Mouse (Mus musculus) right cerebral cortex, adult 2 months (tissue): ENCODE measurements at regions not wholly inside any gene's neighbourhood (a gene's known extent, or its start where the extent isn't known, plus 50 kb on each side); places are given as distances from the start of the nearest gene placed in this dataset.
"Not testable (repeated sequence)": the region's sequence is repeated elsewhere in the genome, so short reads cannot be mapped to it uniquely, and the experiment has no call there.

Experiments used
- DNase-seq, 2 experiments: peaks; one replicate each; pipeline ENCODE4 v3.0.0; 2021 to 2022; ENCODE audit warnings: low spot score in 2 of 2

- no peak for DNase-seq
Observed at GRCm38 (mm10) chr4:67141896-67142295, 314.5 kb downstream of the Tlr4 start.

- DNase-seq: no peak
Observed at GRCm38 (mm10) chr4:67148521-67148920, 321.1 kb downstream of the Tlr4 start.

GRCm38 (mm10) chr4:67162673-67163072, 335.3 kb downstream of the Tlr4 start:
- peak in 1 of 2 experiments; percentile 5 for DNase-seq

- no peak for DNase-seq
Observed at GRCm38 (mm10) chr4:67167720-67168119, 340.3 kb downstream of the Tlr4 start.

GRCm38 (mm10) chr4:67187725-67188510, 360.5 kb downstream of the Tlr4 start:
- DNase-seq: no peak

- DNase-seq: no peak
Observed at GRCm38 (mm10) chr4:67190536-67190935, 363.2 kb downstream of the Tlr4 start.

- DNase-seq: no peak
Observed at GRCm38 (mm10) chr4:67194425-67194824, 367.0 kb downstream of the Tlr4 start.

GRCm38 (mm10) chr4:67196907-67197306, 369.5 kb downstream of the Tlr4 start:
- no peak for DNase-seq

- DNase-seq: peak in 1 of 2 experiments; percentile 45
Observed at GRCm38 (mm10) chr4:67208406-67208805, 381.0 kb downstream of the Tlr4 start.

- DNase-seq: no peak
Observed at GRCm38 (mm10) chr4:67213363-67213762, 386.0 kb downstream of the Tlr4 start.

GRCm38 (mm10) chr4:67224533-67224932, 397.1 kb downstream of the Tlr4 start:
- no peak for DNase-seq

GRCm38 (mm10) chr4:67229214-67229613, 401.8 kb downstream of the Tlr4 start:
- no peak for DNase-seq

- no peak for DNase-seq
Observed at GRCm38 (mm10) chr4:67273553-67273952, 446.2 kb downstream of the Tlr4 start.

GRCm38 (mm10) chr4:67301020-67301419, 473.6 kb downstream of the Tlr4 start:
- DNase-seq: no peak

GRCm38 (mm10) chr4:67301740-67302139, 474.4 kb downstream of the Tlr4 start:
- DNase-seq: no peak

- DNase-seq: not testable (repeated sequence)
Observed at GRCm38 (mm10) chr4:67320098-67320497, 492.7 kb downstream of the Tlr4 start.
